Mouse (Mus musculus) neural tube, postnatal 0 days (tissue): Measurements from ENCODE around the gene Vmn2r78. TPM values are rescaled to one million over a fixed set of nuclear protein-coding genes. Genes with fewer than 3 reads are reported as not detected.

Source experiments
- polyA plus RNA-seq: library from polyadenylated mRNA; unstranded; fragments of >200 nt; fragmentation: Nextera tagmentation; extraction: Ambion mirVana; gene quantifications from 2 replicates; pipeline ENCODE4 v1.2.1, GENCODE M21; 2015

Gene Vmn2r78
- not detected in 2 replicates for polyA plus RNA-seq

DNA sequence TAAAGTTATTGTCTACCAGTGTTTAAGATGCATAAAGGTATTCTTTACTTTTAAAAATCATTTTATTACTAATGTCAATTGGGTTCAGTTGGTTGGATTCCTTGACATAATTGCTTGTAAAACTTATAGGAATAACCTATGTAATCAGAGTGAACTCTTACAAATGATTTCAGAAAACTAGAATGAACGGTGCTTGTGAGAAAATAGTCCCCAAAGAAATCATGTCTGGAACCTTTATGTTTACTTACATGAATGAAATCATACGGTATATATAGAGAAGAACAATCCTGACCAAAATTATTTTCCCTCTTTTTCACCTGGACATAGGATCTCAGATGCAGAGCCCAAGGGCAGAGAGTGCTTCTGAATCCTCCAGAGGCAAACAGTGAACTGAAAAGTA is at the start of gene Vmn2r78:
Gene Vmn2r78, plus strand, starts transcription at position 301 of the 400 bp plus-strand sequence.

DNA sequence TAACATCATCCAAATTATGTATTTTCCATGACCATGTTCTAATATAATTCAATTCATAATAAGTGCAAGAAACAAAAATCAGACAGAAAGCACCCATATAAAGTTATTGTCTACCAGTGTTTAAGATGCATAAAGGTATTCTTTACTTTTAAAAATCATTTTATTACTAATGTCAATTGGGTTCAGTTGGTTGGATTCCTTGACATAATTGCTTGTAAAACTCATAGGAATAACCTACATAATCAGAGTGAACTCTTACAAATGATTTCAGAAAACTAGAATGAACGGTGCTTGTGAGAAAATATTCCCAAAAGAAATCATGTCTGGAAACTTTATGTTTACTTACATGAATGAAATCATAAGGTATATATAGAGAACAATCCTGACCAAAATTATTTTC is 80.9 kb downstream of the Vmn2r78 start, which contains the start of gene Vmn2r79:
Gene Vmn2r79, plus strand, starts transcription at position 301 of the 400 bp plus-strand sequence.

Other genes with a start within 250 kb of the Vmn2r78 start
- not detected in 2 replicates for gene Olfr292, start 226.8 kb upstream of the Vmn2r78 start, polyA plus RNA-seq
- 6.8 and 9.1 TPM in 2 replicates for gene Folh1, start 139.2 kb upstream of the Vmn2r78 start, polyA plus RNA-seq
- gene Vmn2r77, start 120.1 kb upstream of the Vmn2r78 start, polyA plus RNA-seq = not detected in 2 replicates
- not detected in 2 replicates for gene Vmn2r79, start 81.0 kb downstream of the Vmn2r78 start, polyA plus RNA-seq